Mouse (Mus musculus) heart, adult 2 months (tissue): ENCODE data around the gene Gm20388. TPM values are rescaled to one million over a fixed set of nuclear protein-coding genes. Genes with fewer than 3 reads are reported as not detected.
A peak's percentile ranks its signal among the peaks of the same experiment; 100 is the strongest.

ENCODE experiments used
- DNase-seq, 2 experiments: peaks; one replicate each; pipeline ENCODE4 v3.0.0; 2021
- H3K27ac ChIP-seq: fragments of 200-600 bp; 2 replicates; pipeline ENCODE4 v1.8.1; 2022
- H3K27me3 ChIP-seq: fragments of 200-500 bp; 2 replicates; pipeline ENCODE4 v1.6.1; 2012; ENCODE audit warnings: mild to moderate bottlenecking, low read length, inconsistent platforms, mixed read lengths; ENCODE audit not compliant: control insufficient read depth, insufficient read depth
- H3K36me3 ChIP-seq: fragments of 200-500 bp; 2 replicates; pipeline ENCODE4 v1.6.1; 2012; ENCODE audit warnings: low read length, inconsistent platforms; ENCODE audit not compliant: control insufficient read depth, insufficient read depth
- H3K4me1 ChIP-seq: fragments of 200-500 bp; 2 replicates; pipeline ENCODE4 v1.6.1; 2011; ENCODE audit warnings: low read length; ENCODE audit not compliant: control insufficient read depth, insufficient read depth
- H3K4me3 ChIP-seq: fragments of 200-600 bp; 2 replicates; pipeline ENCODE4 v1.8.1; 2022
- H3K79me2 ChIP-seq: fragments of 200-500 bp; replicated peaks from 2 replicates; pipeline ENCODE4 v1.6.1; 2012; ENCODE audit warnings: mild to moderate bottlenecking, inconsistent platforms, low read length, moderate library complexity, mixed read lengths; ENCODE audit not compliant: control insufficient read depth, insufficient read depth
- H3K9ac ChIP-seq: fragments of 200-500 bp; 2 replicates; pipeline ENCODE4 v1.6.1; 2012; ENCODE audit warnings: low read depth, mild to moderate bottlenecking, control low read depth, inconsistent platforms, low read length, mixed read lengths
- CTCF ChIP-seq: fragments of 200-600 bp; IDR thresholded peaks from 2 replicates; pipeline ENCODE4 v1.8.1; 2022; ENCODE audit warnings: antibody characterized with exemption, mild to moderate bottlenecking, moderate library complexity
- EP300 ChIP-seq: fragments of 200-500 bp; IDR thresholded peaks from 2 replicates; pipeline ENCODE4 v1.6.1; 2011; ENCODE audit warnings: low read depth, low read length, control low read depth; ENCODE audit not compliant: insufficient read depth
- POLR2A ChIP-seq: fragments of 200-500 bp; IDR thresholded peaks from 2 replicates; pipeline ENCODE4 v1.6.1; 2011; ENCODE audit warnings: mild to moderate bottlenecking, low read depth, low read length, control low read depth; ENCODE audit not compliant: insufficient read depth
- WGBS: fragments of 180-500 bp; shearing (Covaris S2); methylation state at CpG from one replicate; pipeline ENCODE4 v1.1.7; 2018; 5-methylcytosine and 5-hydroxymethylcytosine counted together
- intact Hi-C: fragments of 180-260 bp; cut with DNase I; formaldehyde crosslinking; loops from one replicate; pipeline ENCODE4 v1.15.1; 2025
- polyA plus RNA-seq: library from polyadenylated mRNA; depleted of rRNA; stranded (reverse); fragments of >200 nt; gene quantifications from 2 replicates; pipeline ENCODE4 v1.2.3, GENCODE M21; 2012
- total RNA-seq, 2 experiments: library from RNA; stranded (reverse); gene quantifications; 2 replicates each; pipeline ENCODE4 v1.2.3; 2021

The Gm20388 gene
- total and polyA plus RNA-seq, 3 experiments, result 1.8 to 32.3 TPM; not detected in 1

DNA sequence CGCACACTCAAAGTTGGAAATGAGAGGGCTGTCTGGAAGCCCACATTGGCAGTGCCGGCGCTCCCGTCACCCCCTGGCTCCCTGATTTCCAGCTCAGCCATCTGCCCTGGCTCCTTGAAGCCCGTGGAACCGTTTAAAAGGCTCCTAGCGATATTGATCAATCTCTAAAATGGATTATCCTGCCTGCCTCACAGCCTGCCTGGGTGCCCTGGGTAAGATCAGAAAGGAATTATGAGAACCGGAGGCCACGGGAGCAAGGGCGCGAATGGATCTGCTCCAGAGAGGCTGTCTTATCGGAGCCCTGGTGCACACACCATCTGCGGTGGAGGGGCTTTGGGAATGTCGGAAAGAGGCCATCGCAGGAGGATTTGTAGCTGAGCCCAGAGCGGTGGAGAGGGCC, 561.6 kb downstream of the Gm20388 start:
- Histone ChIP-seq H3K79me2 (no peaks in the 10 kb centered on the region), H3K9ac (no peak overlapping the region), H3K4me1 (peaks cover 18% of the 10 kb centered on the region), H3K36me3 (no peaks in the 10 kb centered on the region), H3K4me3 (no peak overlapping the region), H3K27me3 (no peaks in the 10 kb centered on the region), H3K27ac (no peak overlapping the region)
- intact Hi-C loops, result no loop called here
- no peak for DNase-seq
- WGBS, result 69% methylated on average over 16 of the region's 16 CpGs
- TF ChIP-seq POLR2A (no peak), EP300 (no peak), CTCF (no peak)

- no peak; the same call in 1 of the 2 replicates for TF ChIP-seq EP300
- TF ChIP-seq CTCF, result no peak
- no peak for TF ChIP-seq POLR2A
- Histone ChIP-seq H3K4me3 (no peak overlapping the region), H3K9ac (no peak overlapping the region), H3K27ac (peak overlapping the region; percentile 69), H3K4me1 (peaks cover 18% of the 10 kb centered on the region), H3K79me2 (no peaks in the 10 kb centered on the region), H3K36me3 (no peaks in the 10 kb centered on the region), H3K27me3 (no peaks in the 10 kb centered on the region)
- peak; percentile 70 to 75 for DNase-seq
- intact Hi-C loops, result loop anchor here (2.0 kb wide), 1 partner anchor 15 kb away; no protein-coding TSS in a partner anchor
- 70% methylated on average over 13 of the region's 13 CpGs for WGBS
Observed at GRCm38 (mm10) chr8:120473729-120474364, 563.2 kb downstream of the Gm20388 start.

DNA sequence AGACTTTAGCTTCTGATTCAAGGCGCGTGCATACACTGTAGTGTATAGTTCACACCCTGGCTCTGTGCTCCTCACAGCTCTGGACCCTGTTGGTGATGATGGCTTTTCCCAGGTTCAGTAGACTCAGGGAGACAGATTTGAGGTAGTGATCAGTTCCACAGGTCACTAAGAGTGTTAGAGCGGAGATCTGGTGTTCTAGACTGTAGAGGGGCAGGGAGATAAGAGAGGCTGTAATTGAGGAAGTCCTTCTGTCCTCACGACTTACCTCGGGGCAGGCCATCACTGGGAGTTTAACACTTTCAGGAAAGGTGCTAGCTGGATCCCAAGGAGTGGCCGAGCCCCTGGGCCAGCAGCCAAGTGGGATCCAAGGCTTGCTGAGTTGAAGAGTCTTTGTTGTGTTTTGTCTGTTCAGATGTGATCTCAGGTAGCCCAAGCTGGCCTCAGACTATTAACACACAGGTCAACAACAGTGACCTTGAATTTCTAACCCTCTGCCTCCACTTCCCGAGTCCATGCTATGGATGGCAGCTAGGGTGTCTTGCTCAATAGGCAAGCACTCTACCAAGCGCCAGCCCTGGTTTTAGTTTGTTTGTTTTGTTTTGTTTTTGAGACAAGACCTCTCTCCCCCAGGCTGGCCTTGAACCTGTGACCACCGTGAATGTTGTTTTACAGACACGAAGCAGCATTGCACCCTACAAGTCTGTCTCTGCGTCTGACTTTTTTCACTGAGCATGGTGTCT, 564.0 kb downstream of the Gm20388 start:
- Histone ChIP-seq H3K79me2 (0 out of 2 replicates have a peak, but pooled peaks cover 1% of the 10 kb centered on the region), H3K27me3 (no peaks in the 10 kb centered on the region), H3K9ac (no peak overlapping the region), H3K4me3 (no peak overlapping the region), H3K36me3 (no peaks in the 10 kb centered on the region), H3K4me1 (peaks cover 18% of the 10 kb centered on the region), H3K27ac (peak overlapping the region; percentile 69)
- 63% methylated on average over 11 of the region's 11 CpGs for WGBS
- no peak for TF ChIP-seq POLR2A
- no peak for TF ChIP-seq EP300
- intact Hi-C loops, result loop anchor here (2.0 kb wide), 1 partner anchor 14 kb away; no protein-coding TSS in a partner anchor
- no peak for DNase-seq

DNA sequence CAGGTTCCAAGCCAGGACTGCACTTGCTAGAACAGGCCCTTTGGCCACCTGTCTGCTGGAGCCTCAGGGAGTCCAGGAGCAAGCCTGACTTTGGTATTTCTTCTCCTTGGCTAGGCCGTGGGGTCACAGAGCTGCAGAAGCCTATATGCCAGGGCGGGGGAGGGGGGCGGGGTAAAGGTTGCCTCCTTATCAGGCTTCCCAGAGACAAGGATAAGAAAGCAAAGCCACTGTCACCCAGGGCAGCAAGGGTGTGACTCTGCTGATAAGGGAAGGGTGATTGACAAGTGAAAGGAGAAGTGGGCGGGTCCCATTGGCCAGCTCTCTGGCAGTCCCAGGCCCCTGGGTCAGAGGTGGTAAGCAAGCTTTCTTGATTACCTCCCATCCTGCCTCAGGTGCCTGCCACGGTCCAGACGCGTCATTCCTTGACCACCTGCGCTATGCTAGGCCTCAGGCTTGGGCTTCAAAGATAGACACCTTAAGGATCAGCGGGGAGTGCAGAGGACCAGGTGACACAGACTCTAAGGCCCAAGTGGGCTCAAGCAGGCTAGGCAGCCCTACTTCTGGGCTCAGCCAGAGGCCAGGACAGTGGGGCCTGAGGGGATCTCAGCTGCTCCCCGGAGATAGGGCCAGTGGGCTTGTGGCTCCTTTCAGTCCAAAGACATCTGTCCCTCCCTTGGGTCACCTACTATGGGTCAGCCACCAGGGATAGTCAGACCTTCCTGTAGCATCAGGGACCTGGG, 565.0 kb downstream of the Gm20388 start:
- Histone ChIP-seq H3K27ac (no peak overlapping the region), H3K27me3 (no peaks in the 10 kb centered on the region), H3K36me3 (no peaks in the 10 kb centered on the region), H3K9ac (no peak overlapping the region), H3K4me3 (no peak overlapping the region), H3K4me1 (peaks cover 18% of the 10 kb centered on the region), H3K79me2 (0 out of 2 replicates have a peak, but pooled peaks cover 1% of the 10 kb centered on the region)
- intact Hi-C loops, result loop anchor here (2.0 kb wide), 1 partner anchor 13 kb away; no protein-coding TSS in a partner anchor
- 85% methylated on average over 10 of the region's 10 CpGs for WGBS
- TF ChIP-seq POLR2A, result no peak
- no peak for TF ChIP-seq EP300
- no peak for TF ChIP-seq CTCF
- DNase-seq, result peak in 1 of 2 experiments; percentile 27

- 90% methylated on average over 25 of the region's 25 CpGs for WGBS
- no peak for DNase-seq
- Histone ChIP-seq H3K4me3 (no peak overlapping the region), H3K9ac (no peak overlapping the region), H3K27me3 (no peaks in the 10 kb centered on the region), H3K27ac (no peak overlapping the region), H3K4me1 (peaks cover 17% of the 10 kb centered on the region), H3K36me3 (no peaks in the 10 kb centered on the region), H3K79me2 (0 out of 2 replicates have a peak, but pooled peaks cover 1% of the 10 kb centered on the region)
- intact Hi-C loops, result no loop called here
- TF ChIP-seq POLR2A, result no peak
- TF ChIP-seq EP300, result no peak
- TF ChIP-seq CTCF, result no peak
Observed at GRCm38 (mm10) chr8:120476711-120477575, 566.3 kb downstream of the Gm20388 start.
